ENCODE assay signal across 13 mouse cellular contexts in the genomic region with DNA sequence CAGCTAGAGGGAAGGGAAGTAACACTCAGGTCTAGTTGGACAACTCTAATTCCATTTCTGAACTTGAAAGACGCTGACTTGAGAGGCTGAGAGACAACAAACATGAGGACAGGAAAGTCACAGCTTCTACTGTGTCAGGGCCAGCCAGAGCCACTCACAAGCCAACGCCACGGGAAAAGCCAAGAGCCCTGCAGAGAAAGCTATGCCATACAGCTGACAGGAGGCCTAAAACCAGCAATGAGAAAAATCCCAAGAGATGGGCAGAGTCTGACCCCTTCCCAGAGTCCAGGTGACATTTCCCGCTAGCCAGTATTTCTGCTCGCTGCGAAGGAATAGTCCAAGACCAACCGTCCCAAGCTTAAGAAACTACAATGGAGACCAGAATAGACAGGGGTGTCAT. TPM values are rescaled to one million over a fixed set of nuclear protein-coding genes. Genes with fewer than 3 reads are reported as not detected.
DNase-seq lines count a peak whose midpoint lies in the region; ATAC-seq and TF ChIP-seq lines count a peak whose summit lies in the region.
"Had no signal": no experiment of that assay in that cellular context is flagged by ENCODE, and none has a peak within 500 bp of the region (broad histone marks: within the 10 kb centered on the region; RNA-seq: fewer than 3 reads in every experiment).

No protein-coding gene starts in this region.

- 89% methylated on average over 7 of the region's 7 CpGs for WGBS in midbrain, embryonic 13.5 days
- WGBS in midbrain, embryonic 16.5 days = 84% methylated on average over 7 of the region's 7 CpGs
- 62% methylated on average over 7 of the region's 7 CpGs for WGBS in macrophage (ENCODE audit: missing documents)

- peaks cover 16% of the 10 kb centered on the region for H3K27me3 ChIP-seq in midbrain, embryonic 13.5 days
- no peaks in the 10 kb centered on the region for H3K27me3 ChIP-seq in midbrain, embryonic 16.5 days (ENCODE audit: control insufficient read depth, insufficient read depth, low read depth, low read length)
- H3K27me3 ChIP-seq: forebrain, embryonic 15.5 days had no signal

- H3K4me1 ChIP-seq in midbrain, embryonic 13.5 days (replicated peaks) = peaks cover 84% of the 10 kb centered on the region
- peaks cover 49% of the 10 kb centered on the region for H3K4me1 ChIP-seq in midbrain, embryonic 16.5 days (ENCODE audit: control insufficient read depth, insufficient read depth, low read length)

- peaks cover 49% of the 10 kb centered on the region for H3K79me2 ChIP-seq in macrophage (ENCODE audit: inconsistent target)

- H3K36me3 ChIP-seq in midbrain, embryonic 13.5 days = peaks cover 22% of the 10 kb centered on the region
- H3K36me3 ChIP-seq in midbrain, embryonic 16.5 days (ENCODE audit: control insufficient read depth, insufficient read depth, low read length) = peaks cover 14% of the 10 kb centered on the region
- H3K36me3 ChIP-seq in macrophage (ENCODE audit: inconsistent target) = peaks cover 24% of the 10 kb centered on the region

- no peak overlapping the region for H3K4me2 ChIP-seq in midbrain, embryonic 13.5 days (replicated peaks)
- no peak overlapping the region for H3K4me2 ChIP-seq in midbrain, embryonic 16.5 days (ENCODE audit: low read length)
- H3K4me2 ChIP-seq: forebrain, embryonic 15.5 days had no signal

- TF ChIP-seq CTCF in layer of hippocampus, adult 2 months (conservative IDR thresholded peaks at IDR 0.05) = no peak

- H3K4me3 ChIP-seq in layer of hippocampus, adult 2 months = no peak overlapping the region
- no peak overlapping the region for H3K4me3 ChIP-seq in midbrain, embryonic 13.5 days (replicated peaks)
- H3K4me3 ChIP-seq in midbrain, embryonic 16.5 days (ENCODE audit: low read depth, low read length) = no peak overlapping the region
- no peak overlapping the region for H3K4me3 ChIP-seq in macrophage (ENCODE audit: inconsistent target)
- H3K4me3 ChIP-seq: forebrain, embryonic 15.5 days had no signal

- H3K9ac ChIP-seq in midbrain, embryonic 13.5 days (replicated peaks) = no peak overlapping the region
- no peak overlapping the region for H3K9ac ChIP-seq in midbrain, embryonic 16.5 days (ENCODE audit: low read depth, low read length)
- H3K9ac ChIP-seq: forebrain, embryonic 15.5 days had no signal

- peak overlapping the region; percentile 98 for H3K27ac ChIP-seq in layer of hippocampus, adult 2 months
- H3K27ac ChIP-seq in midbrain, embryonic 13.5 days = 0 out of 2 replicates have a peak overlapping the region, but pooled peaks have one; percentile 3
- H3K27ac ChIP-seq in midbrain, embryonic 16.5 days (ENCODE audit: low read length) = no peak overlapping the region
- H3K27ac ChIP-seq in macrophage = peak overlapping the region; percentile 94

- no peaks in the 10 kb centered on the region for H3K9me3 ChIP-seq in midbrain, embryonic 13.5 days
- no peaks in the 10 kb centered on the region for H3K9me3 ChIP-seq in midbrain, embryonic 16.5 days (replicated peaks; ENCODE audit: control insufficient read depth, low read length, poor library complexity, severe bottlenecking)
- H3K9me3 ChIP-seq: forebrain, embryonic 15.5 days had no signal

- DNase-seq in cerebellum, adult 11-12 months = peak; percentile 34
- no peak for DNase-seq in cerebellum, postnatal 4 days (ENCODE audit: low spot score in 2 of 2)
- DNase-seq in layer of hippocampus, adult 2 months (ENCODE audit: low spot score in 2 of 2) = no peak
- no peak for DNase-seq in layer of hippocampus, adult 9-11 months
- DNase-seq in embryo, embryonic 11 days = no peak
- DNase-seq: adrenal gland, postnatal 25 days; gastrocnemius, postnatal 25 days; kidney, postnatal 36 days had no signal

- ATAC-seq in midbrain, embryonic 13.5 days = no peak
- no peak for ATAC-seq in midbrain, embryonic 16.5 days
- ATAC-seq: forebrain, embryonic 15.5 days had no signal

RNA-seq across cellular contexts. Expression of a gene that starts 7.3 kb away (rescaled TPM):
- 100 to 1,000 TPM; 200 to 202 TPM for total RNA-seq in layer of hippocampus, adult 2 months (2021)
- polyA plus RNA-seq in midbrain, embryonic 13.5 days (2015; fragmentation: Nextera tagmentation; extraction: Ambion mirVana) = 91.6 and 98.6 TPM in 2 replicates
- polyA plus RNA-seq in midbrain, embryonic 16.5 days (2015; fragmentation: Nextera tagmentation; extraction: Ambion mirVana) = 108 and 112 TPM in 2 replicates
- 100 to 1,000 TPM in 1 of 26 experiments, 10 to 100 TPM in 22, 1 to 10 TPM in 3; 7.7 to 100 (median 40.4) TPM for total RNA-seq in macrophage (2018; cell fraction: chromatin; rRNA removed)
- total RNA-seq in macrophage (2018; cell fraction: cytosol; rRNA removed) = 10 to 100 TPM; 15.4 to 40.7 (median 27.7) TPM
- 10 to 100 TPM; 11.9 to 74.8 (median 32.5) TPM for total RNA-seq in macrophage (2018; cell fraction: nucleus; rRNA removed)
- polyA plus RNA-seq in macrophage (2018) = 29.3 to 43.5 TPM (median 39.1 TPM) in 3 replicates

RNA-seq across cellular contexts. Expression of a gene that starts 31.3 kb away (rescaled TPM):
- 10 to 100 TPM; 94.6 to 98.4 TPM for total RNA-seq in layer of hippocampus, adult 2 months (2021)
- 69.6 and 73.8 TPM in 2 replicates for polyA plus RNA-seq in midbrain, embryonic 13.5 days (2015; fragmentation: Nextera tagmentation; extraction: Ambion mirVana)
- polyA plus RNA-seq in midbrain, embryonic 16.5 days (2015; fragmentation: Nextera tagmentation; extraction: Ambion mirVana) = 68.0 and 71.9 TPM in 2 replicates
- 10 to 100 TPM in 15 of 26 experiments, 1 to 10 TPM in 11; 2.0 to 34.1 (median 12.3) TPM for total RNA-seq in macrophage (2018; cell fraction: chromatin; rRNA removed)
- 10 to 100 TPM; 28.8 to 52.4 (median 40.9) TPM for total RNA-seq in macrophage (2018; cell fraction: cytosol; rRNA removed)
- 10 to 100 TPM in 24 of 26 experiments, 1 to 10 TPM in 2; 4.9 to 57.3 (median 27.0) TPM for total RNA-seq in macrophage (2018; cell fraction: nucleus; rRNA removed)
- 29.3 to 58.1 TPM (median 53.2 TPM) in 3 replicates for polyA plus RNA-seq in macrophage (2018)

RNA-seq across cellular contexts. Expression of a gene that starts 49.6 kb away (rescaled TPM):
- under 1 TPM in 1 of 2 experiments, not detected in 1; 0.20 TPM for total RNA-seq in layer of hippocampus, adult 2 months (2021)
- polyA plus RNA-seq in midbrain, embryonic 13.5 days (2015; fragmentation: Nextera tagmentation; extraction: Ambion mirVana) = 10.4 and 10.5 TPM in 2 replicates
- polyA plus RNA-seq in midbrain, embryonic 16.5 days (2015; fragmentation: Nextera tagmentation; extraction: Ambion mirVana) = 7.3 and 9.1 TPM in 2 replicates
- not detected for total RNA-seq in macrophage (2018; cell fraction: chromatin; rRNA removed)
- not detected for total RNA-seq in macrophage (2018; cell fraction: cytosol; rRNA removed)
- total RNA-seq in macrophage (2018; cell fraction: nucleus; rRNA removed) = not detected
- polyA plus RNA-seq in macrophage (2018) = not detected in 3 replicates
- total RNA-seq: adrenal gland, postnatal 25 days; common myeloid progenitor, adult 5-6 weeks; gastrocnemius, postnatal 25 days had no signal
